Mouse (Mus musculus) myocyte (in vitro differentiated cells): Measurements from ENCODE around the gene Gm36079.
"Not testable (repeated sequence)": the region's sequence is repeated elsewhere in the genome, so short reads cannot be mapped to it uniquely, and the experiment has no call there.

Experiments
- CEBPB ChIP-seq: IDR thresholded peaks from 2 replicates; pipeline ENCODE4 v1.6.1; 2011; ENCODE audit warnings: mild to moderate bottlenecking, moderate library complexity; ENCODE audit not compliant: poor library complexity, insufficient read depth, severe bottlenecking
- MAX ChIP-seq: IDR thresholded peaks from one replicate; pipeline ENCODE4 v1.6.1; 2011; ENCODE audit warnings: low read depth, mild to moderate bottlenecking, control low read depth
- MYOD1 ChIP-seq, 3 experiments: IDR thresholded peaks; one replicate each; pipeline ENCODE4 v1.6.1; 2011; ENCODE audit warnings: control low read depth in 2 of 3, low read depth in 2 of 3, mild to moderate bottlenecking in 2 of 3, moderate library complexity in 1 of 3; ENCODE audit not compliant: insufficient read length in 2 of 3, control insufficient read depth in 1 of 3
- MYOG ChIP-seq, 3 experiments: IDR thresholded peaks; one replicate each; pipeline ENCODE4 v1.6.1; 2011; ENCODE audit warnings: control low read depth in 2 of 3, low read depth in 2 of 3, mild to moderate bottlenecking in 2 of 3; ENCODE audit not compliant: insufficient read length in 2 of 3, control insufficient read depth in 1 of 3, insufficient read depth in 1 of 3
- POLR2A ChIP-seq: IDR thresholded peaks from one replicate; pipeline ENCODE4 v1.6.1; 2011; ENCODE audit warnings: low read depth, mild to moderate bottlenecking, control low read depth, moderate library complexity; ENCODE audit not compliant: insufficient read length
- POLR2AphosphoS2 ChIP-seq: IDR thresholded peaks from one replicate; pipeline ENCODE4 v1.6.1; 2011; ENCODE audit warnings: low read depth, control low read depth; ENCODE audit not compliant: insufficient read length
- SRF ChIP-seq: IDR thresholded peaks from one replicate; pipeline ENCODE4 v1.6.1; 2011; ENCODE audit warnings: low read depth; ENCODE audit not compliant: control insufficient read depth, insufficient read length
- USF1 ChIP-seq: IDR thresholded peaks from one replicate; pipeline ENCODE4 v1.6.1; 2011; ENCODE audit warnings: low read depth, mild to moderate bottlenecking, control low read depth, moderate library complexity

- TF ChIP-seq MYOG (IDR thresholded peaks at IDR 0.05; ENCODE audit: control insufficient read depth in 1 of 3, insufficient read depth in 1 of 3, insufficient read length in 2 of 3, low read depth in 2 of 3); MAX; POLR2A; SRF; CEBPB; MYOD1 (IDR thresholded peaks at IDR 0.05; ENCODE audit: control insufficient read depth in 1 of 3, insufficient read length in 2 of 3, low read depth in 2 of 3); POLR2AphosphoS2; USF1: not testable (repeated sequence)
Measured at GRCm38 (mm10) chr13:120070878-120071277, 44.1 kb upstream of the Gm36079 start.
